Mouse (Mus musculus): ENCODE measurements around the gene Wdr35.

The Wdr35 gene

GRCm38 (mm10) chr12:9054012-9054411 is 80.3 kb downstream of the Wdr35 start:
- no peak for DNase-seq

DNA sequence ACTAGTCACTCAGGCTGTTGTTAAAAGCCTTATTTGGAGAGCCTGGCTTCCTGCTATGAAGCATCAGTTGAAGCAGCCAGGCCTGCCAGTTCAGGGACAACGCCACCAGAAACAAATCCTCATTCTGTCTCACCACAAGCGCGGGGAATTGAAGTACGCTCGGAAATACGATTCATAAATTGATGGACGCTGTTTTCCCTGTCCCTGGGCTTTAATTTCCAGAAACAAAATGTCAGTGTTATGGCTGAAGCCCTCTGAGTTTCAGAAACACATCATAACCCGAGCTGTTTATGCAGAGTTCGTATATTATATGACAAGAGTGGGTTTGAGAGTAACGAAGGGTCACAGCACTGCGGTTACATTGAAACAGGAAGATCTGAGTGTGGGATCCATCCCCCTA is 81.6 kb downstream of the Wdr35 start:
- no peak for DNase-seq

DNA sequence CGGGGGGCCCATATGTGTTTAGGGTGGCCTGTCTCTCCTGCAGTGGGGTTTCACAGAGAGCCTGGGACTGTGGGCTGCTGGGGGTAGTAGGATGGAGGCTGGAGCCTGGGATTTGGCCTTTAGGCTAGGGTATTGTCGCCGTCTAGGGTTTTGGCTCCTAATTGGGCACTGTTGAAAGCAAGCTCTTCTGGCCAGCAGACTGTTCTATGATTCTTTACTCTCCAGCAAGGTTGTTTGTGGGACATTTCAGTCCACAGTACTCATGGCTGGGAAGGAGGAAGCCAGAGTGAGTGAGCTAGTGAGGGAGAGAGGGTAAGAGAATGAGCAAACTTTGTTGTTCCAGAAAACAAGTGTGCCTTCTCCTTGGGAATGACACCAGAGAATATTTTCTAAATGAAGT is 85.8 kb downstream of the Wdr35 start:
- DNase-seq, result no peak

DNA sequence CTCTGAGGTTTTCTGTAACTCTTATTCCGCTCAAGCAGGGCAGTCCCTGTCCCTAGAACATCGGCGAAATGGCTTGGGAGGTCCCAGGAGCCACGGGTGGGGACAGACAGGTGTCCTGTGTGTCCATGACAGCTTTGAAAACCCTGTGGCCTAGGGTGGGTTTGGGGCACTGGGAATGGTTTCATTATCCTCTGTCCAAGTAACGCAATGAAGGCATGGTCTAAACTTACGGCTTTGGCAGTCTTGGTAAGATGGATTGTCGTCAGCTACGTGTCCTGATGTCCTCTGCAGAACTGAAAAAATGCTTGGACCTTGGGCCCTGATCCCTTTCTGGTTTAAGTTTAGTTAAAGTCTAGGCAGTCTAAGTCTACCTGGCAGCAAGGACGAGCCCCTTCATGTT is 86.3 kb downstream of the Wdr35 start:
- no peak for DNase-seq

GRCm38 (mm10) chr12:9063611-9064010 is 89.9 kb downstream of the Wdr35 start:
- no peak for DNase-seq

- DNase-seq, result no peak
Observed at GRCm38 (mm10) chr12:9071058-9071457, 97.4 kb downstream of the Wdr35 start.

- no peak for DNase-seq
Observed at GRCm38 (mm10) chr12:9071493-9071892, 97.8 kb downstream of the Wdr35 start.

- DNase-seq, result no peak
Observed at GRCm38 (mm10) chr12:9077554-9078125, 103.9 kb downstream of the Wdr35 start.
